Mouse (Mus musculus): ENCODE results near the gene Hist2h3c1.
"Not testable (repeated sequence)": the region's sequence is repeated elsewhere in the genome, so short reads cannot be mapped to it uniquely, and the experiment has no call there.

Hist2h3c1 gene

DNA sequence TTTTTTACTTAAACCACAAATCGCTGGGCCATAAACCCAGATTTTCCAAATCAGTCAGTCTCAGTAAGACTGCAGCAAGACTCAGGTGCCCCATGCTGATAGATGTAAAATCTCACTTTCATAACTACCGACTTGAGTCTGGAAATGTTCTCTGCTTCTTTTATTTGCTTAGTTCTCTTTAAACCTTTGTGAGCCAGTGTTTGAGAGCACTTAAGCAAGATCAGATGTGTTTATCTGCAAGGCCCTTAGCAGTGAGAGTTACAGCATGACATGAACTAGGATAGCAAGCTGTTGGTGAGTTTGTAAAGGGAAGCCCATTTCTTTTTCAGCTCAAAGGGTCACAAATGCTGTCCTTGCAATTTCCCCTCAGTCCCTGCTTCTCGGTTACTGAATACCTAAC, 10.7 kb downstream of the Hist2h3c1 start:
- DNase-seq (ENCODE audit: low spot score): no peak

DNA sequence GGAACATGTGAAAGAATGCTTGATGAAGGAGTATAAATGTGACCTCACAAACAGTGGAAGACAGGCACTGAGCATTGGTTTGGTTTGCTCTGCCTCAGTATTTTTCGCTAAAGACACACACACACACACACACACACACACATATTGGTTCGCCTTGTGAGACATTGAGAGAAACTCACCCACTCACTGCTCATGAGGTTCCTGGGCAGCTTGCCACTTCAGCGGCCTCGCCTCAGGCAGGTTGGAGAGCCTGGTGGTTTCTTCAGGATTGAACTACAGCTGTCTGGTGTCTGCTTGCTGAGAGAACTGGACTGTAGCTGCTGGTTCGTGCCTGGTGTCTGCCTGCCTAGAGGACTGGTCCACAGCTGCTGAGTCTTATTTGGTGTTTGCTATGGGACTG, 13.7 kb downstream of the Hist2h3c1 start:
- DNase-seq (ENCODE audit: low spot score): no peak

- DNase-seq (ENCODE audit: low spot score): no peak
These were observed 15.1 kb downstream of the Hist2h3c1 start for GRCm38 (mm10) chr3:96261623-96262022.

DNA sequence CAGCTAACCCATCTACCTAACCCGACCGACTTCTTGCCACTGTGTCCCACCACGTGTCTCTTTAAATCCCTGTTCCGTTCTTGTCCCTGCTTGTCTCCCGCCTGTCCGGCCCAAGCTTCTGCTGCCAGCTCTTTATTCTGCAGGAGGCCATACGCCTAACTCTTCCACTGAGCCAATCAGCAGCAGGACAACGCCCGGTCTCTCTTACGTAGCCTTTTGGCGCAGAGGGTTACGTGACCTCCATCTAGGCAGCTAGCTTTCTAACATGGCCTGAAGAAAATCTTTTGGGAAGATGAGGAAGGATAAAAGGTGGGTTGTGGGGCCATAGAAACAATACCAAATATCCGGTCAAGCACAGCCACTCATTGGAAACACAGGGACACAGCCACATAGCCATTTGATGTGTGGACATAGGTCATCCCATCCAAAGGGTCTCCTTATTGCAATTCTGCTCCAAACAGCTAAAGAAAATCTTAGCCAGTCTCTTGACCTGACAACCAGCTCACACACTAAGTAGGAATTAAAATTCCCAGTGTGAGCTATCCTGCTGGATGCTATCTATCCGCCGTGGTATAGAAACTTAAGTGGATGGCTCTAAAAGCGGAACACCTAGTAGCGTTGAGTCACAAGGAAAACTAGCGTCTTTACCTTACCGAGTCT, 15.9 kb downstream of the Hist2h3c1 start:
- DNase-seq (ENCODE audit: low spot score): peak; percentile 92

DNA sequence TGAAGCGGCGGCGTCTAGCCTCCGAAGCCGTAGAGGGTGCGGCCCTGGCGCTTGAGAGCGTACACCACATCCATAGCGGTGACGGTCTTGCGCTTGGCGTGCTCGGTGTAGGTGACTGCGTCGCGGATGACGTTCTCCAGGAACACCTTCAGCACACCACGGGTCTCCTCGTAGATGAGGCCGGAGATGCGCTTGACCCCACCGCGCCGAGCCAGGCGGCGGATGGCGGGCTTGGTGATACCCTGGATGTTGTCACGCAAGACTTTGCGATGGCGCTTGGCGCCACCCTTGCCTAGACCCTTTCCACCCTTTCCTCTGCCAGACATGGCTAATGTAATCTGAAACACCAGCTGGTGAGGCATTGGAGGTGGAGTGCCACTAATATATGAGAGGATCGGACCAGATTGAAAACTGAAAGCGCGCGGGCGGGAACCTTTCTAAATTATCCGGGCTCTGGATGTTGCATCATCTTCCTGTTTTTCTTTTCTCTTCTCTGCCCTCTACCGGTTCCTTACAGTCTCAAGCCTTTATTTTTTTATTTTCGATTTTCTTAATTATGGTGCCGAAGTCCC, 16.6 kb downstream of the Hist2h3c1 start, which contains the start of gene Hist2h4:
Gene Hist2h4, minus strand, starts transcription at position 333 of the 572 bp plus-strand sequence.
- DNase-seq (ENCODE audit: low spot score): peak; percentile 91

DNA sequence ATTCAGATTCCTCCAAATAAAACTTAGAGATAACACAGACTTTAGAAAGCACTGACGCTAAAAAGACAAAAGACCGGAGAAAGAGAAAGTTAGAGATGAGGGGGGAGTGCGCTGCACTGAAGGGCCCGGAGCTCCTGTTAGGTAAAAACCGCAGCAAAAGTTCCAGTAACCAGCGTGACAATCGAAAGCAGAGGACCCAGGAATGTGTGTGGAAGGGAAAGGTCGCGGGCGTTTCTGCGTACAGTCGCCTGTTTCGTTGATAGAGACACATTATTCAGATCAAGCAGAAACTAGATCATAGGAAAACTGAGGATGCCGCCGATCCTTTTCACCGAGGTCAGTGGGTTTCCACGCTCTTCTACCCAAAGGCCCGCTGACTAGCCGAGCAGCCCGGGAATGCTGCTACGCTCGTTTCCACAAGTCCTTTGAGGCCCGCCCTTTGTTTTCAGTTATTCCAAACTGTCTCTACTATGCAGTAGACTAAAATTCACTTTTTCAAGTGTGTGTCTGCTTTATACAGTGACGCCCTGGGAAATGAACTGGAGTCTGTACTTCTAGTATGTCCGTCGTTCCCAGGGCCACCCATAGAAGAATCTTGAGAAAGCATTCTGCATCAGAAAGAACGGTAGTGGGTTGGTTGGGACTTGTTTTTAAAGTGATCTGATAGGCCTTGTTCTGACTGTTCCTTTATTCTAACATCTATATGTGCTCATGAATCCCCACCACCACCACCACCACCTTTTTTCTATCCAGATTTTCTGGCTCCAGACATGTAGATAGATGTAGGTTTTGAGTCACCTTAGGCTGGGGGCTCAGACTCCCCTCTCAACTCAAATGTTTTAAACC, 17.3 kb downstream of the Hist2h3c1 start:
- peak; percentile 61 for DNase-seq (ENCODE audit: low spot score)

- no peak for DNase-seq (ENCODE audit: low spot score)
These were observed 18.0 kb downstream of the Hist2h3c1 start for GRCm38 (mm10) chr3:96264404-96264949.

DNA sequence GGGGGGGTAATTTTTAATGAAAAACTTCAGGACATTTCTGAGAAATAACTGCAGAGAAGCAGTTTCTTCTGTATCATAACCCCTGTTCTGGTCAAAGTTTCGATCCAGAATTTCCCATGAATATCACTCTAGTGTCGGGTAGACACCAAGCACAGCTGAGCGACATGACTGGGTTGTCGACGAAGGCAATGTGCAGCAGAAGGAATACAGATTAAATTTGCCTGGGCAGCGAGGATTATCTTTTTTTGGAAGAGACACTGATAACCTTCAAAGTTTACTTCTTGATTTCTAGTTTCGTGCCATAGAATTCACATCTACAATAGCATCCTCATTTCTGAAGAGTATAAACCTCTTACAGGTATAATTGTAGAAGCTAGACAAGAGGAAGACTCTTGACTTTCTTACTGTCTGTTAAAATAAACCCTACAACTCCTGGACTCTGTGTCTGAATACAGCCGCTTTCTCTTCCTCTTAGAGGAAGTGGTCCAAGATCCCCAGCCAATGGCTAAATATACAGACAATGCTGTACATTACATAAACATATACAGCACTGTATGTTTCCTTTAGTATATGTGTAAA, 19.7 kb downstream of the Hist2h3c1 start:
- no peak for DNase-seq (ENCODE audit: low spot score)

- DNase-seq (ENCODE audit: low spot score): no peak
These were observed 21.1 kb downstream of the Hist2h3c1 start for GRCm38 (mm10) chr3:96267541-96267940.

GRCm38 (mm10) chr3:96268051-96268775, 21.7 kb downstream of the Hist2h3c1 start, which contains the start of gene Hist2h3b:
TSS of gene Hist2h3b (plus strand) at chr3:96268654.
- DNase-seq (ENCODE audit: low spot score): peak; percentile 90

DNA sequence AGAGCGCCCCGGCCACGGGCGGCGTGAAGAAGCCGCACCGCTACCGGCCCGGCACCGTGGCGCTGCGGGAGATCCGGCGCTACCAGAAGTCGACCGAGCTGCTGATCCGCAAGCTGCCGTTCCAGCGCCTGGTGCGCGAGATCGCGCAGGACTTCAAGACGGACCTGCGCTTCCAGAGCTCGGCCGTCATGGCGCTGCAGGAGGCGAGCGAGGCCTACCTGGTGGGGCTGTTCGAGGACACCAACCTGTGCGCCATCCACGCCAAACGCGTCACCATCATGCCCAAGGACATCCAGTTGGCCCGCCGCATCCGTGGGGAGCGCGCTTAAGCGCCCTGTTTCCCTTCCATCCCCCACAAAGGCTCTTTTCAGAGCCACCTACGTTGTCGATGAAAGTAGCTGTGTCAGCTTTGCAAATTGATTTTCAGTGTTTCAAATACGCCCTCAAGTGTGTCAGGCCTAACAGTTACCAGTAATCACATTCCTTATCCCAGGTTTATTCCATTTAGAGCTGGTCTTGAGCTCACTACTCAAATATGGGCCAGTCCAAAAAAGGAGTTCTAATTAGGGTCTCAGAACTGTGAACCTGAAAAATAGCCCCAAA, 22.4 kb downstream of the Hist2h3c1 start:
- DNase-seq (ENCODE audit: low spot score): not testable (repeated sequence)

DNA sequence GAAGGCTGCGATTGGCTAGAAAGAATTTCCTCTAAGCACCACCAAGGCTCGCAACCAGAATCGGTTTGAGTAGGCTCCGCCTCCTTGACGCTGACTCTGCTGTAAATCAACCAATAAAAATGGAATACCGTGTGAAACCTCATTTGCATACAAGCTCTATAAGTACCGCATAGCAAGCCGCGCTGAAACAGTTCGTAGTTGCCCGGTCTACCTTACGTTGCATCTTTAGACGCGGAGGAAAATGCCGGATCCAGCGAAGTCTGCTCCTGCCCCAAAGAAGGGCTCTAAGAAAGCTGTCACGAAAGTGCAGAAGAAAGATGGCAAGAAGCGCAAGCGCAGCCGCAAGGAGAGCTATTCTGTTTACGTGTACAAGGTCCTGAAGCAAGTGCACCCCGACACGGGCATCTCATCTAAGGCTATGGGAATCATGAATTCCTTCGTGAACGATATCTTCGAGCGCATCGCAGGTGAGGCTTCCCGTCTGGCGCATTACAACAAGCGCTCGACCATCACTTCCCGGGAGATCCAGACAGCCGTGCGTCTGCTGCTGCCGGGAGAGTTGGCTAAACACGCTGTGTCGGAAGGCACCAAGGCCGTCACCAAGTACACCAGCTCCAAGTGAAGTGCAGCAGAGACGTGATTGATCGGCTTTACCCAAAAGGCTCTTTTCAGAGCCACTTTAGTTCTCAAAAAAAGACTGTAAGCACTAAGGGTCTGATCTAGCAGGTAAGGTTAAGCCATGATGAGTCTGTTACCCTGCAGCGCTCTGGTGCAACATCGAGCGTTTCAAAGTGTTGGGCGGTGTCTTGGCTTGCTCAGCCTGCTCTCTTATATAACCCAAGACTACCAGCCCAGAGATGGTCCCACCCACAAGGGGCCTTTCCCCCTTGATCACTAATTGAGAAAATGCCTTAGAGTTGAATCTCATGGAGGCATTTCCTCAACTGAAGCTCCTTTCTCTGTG, 23.3 kb downstream of the Hist2h3c1 start, which contains the start of gene Hist2h2bb:
Gene Hist2h2bb, plus strand, starts transcription at position 242 of the 964 bp plus-strand sequence.
- peak; percentile 98 for DNase-seq (ENCODE audit: low spot score)

- no peak for DNase-seq (ENCODE audit: low spot score)
These were observed 27.3 kb downstream of the Hist2h3c1 start for GRCm38 (mm10) chr3:96273591-96274465.

DNA sequence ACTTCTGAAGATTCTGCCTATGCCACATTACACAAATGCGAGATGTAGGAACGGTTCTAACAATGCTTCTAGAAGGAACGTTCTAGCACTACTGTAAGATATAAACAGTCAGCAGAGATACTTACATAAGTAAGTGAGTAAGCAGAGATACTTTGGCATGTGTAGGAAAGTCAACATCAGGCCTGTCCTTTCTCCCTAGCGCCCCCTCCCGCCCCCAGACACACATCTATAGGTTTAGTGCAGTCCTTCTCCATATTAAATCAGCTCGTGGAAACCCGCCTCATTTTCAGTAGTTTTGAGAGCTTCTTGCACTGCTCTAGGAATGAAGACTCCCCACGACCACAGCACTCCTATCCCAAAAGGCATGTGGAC, 30.9 kb downstream of the Hist2h3c1 start:
- peak; percentile 41 for DNase-seq (ENCODE audit: low spot score)

GRCm38 (mm10) chr3:96277800-96278624, 31.5 kb downstream of the Hist2h3c1 start:
- DNase-seq (ENCODE audit: low spot score): peak; percentile 95

DNA sequence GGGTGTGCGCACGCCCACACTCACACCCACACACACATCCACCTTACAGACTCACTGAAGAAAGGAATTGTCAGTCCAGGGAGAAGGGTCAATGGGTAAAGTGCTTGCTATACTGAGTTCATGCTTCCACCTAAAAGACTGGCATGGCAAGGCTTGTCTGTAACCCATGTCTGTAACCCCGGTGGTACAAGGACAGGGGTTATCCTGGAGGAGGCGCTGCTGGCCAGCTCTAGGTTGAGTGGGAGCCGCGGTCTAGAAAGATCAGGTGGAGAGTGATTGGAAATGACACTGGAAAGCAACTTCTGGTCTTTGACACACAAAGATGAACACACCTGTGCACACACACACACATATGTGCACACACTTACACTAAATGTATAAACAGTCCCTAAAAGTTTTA, 34.2 kb downstream of the Hist2h3c1 start:
- no peak for DNase-seq (ENCODE audit: low spot score)

DNA sequence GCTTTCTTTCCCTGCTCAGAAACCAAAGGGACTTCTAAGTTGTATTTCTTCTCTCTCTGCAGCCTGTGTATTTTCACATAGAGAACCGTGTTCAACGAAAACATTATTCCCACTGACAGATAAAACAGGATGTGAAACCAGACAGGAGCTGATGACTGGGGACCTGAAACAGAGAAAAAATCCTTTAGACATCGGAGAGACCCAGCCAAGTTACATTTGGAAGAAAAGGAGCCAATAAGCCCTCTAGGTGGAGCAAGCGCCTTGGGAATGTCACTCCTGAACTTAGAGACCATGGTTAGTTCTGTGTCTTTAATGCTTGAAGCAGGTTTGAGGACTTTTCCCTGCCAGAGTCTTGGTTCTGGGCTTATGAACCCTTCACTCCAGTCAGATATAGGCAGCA, 38.0 kb downstream of the Hist2h3c1 start:
- DNase-seq (ENCODE audit: low spot score): peak; percentile 76

DNA sequence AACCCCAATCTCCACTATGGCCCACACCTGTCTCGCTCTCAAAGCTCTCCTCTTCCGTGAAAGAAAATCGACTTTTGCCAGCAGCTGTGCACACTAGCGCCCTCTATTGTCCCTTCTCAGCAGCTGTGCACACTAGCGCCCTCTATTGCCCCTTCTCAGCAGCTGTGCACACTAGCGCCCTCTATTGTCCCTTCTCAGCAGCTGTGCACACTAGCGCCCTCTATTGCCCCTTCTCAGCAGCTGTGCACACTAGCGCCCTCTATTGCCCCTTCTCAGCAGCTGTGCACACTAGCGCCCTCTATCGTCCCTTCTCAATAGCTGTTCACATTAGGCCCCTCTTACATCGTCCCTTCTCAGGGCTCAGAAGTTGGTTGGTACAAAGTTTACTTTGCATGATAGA, 40.8 kb downstream of the Hist2h3c1 start:
- not testable (repeated sequence) for DNase-seq (ENCODE audit: low spot score)
